Mouse (Mus musculus) NIH3T3 (cell line): Measurements from ENCODE around the gene Pef1.

Experiments
- DNase-seq: peaks from one replicate; pipeline ENCODE4 v3.0.0-alpha.2; 2012; ENCODE audit warnings: low read depth

The Pef1 gene

GRCm38 (mm10) chr4:130102111-130102651 is at the start of gene Pef1:
Gene Pef1 (plus strand): TSS chr4:130102558.
- DNase-seq: no peak

- no peak for DNase-seq
Measured at GRCm38 (mm10) chr4:130053111-130053510, 49.2 kb upstream of the Pef1 start.

GRCm38 (mm10) chr4:130054727-130055126 is 47.6 kb upstream of the Pef1 start:
- DNase-seq: peak; percentile 57

- DNase-seq: no peak
Measured at GRCm38 (mm10) chr4:130055160-130056010, 47.0 kb upstream of the Pef1 start.

GRCm38 (mm10) chr4:130056011-130056322 is 46.4 kb upstream of the Pef1 start:
- DNase-seq: no peak

GRCm38 (mm10) chr4:130056471-130056870 is 45.9 kb upstream of the Pef1 start:
- DNase-seq: no peak

GRCm38 (mm10) chr4:130060937-130061336 is 41.4 kb upstream of the Pef1 start:
- peak; percentile 31 for DNase-seq

GRCm38 (mm10) chr4:130063191-130063590 is 39.2 kb upstream of the Pef1 start:
- DNase-seq: no peak

GRCm38 (mm10) chr4:130066816-130067215 is 35.5 kb upstream of the Pef1 start:
- peak; percentile 82 for DNase-seq

- DNase-seq: no peak
Measured at GRCm38 (mm10) chr4:130070523-130070922, 31.8 kb upstream of the Pef1 start.

GRCm38 (mm10) chr4:130071758-130072157 is 30.6 kb upstream of the Pef1 start:
- no peak for DNase-seq

- no peak for DNase-seq
Measured at GRCm38 (mm10) chr4:130073367-130073766, 29.0 kb upstream of the Pef1 start.

- DNase-seq: peak; percentile 78
Measured at GRCm38 (mm10) chr4:130074761-130075515, 27.4 kb upstream of the Pef1 start.

- DNase-seq: no peak
Measured at GRCm38 (mm10) chr4:130076856-130077255, 25.5 kb upstream of the Pef1 start.

GRCm38 (mm10) chr4:130078816-130079485 is 23.4 kb upstream of the Pef1 start:
- no peak for DNase-seq

- no peak for DNase-seq
Measured at GRCm38 (mm10) chr4:130079521-130079920, 22.8 kb upstream of the Pef1 start.

- peak; percentile 61 for DNase-seq
Measured at GRCm38 (mm10) chr4:130081345-130082190, 20.8 kb upstream of the Pef1 start.

- DNase-seq: no peak
Measured at GRCm38 (mm10) chr4:130082211-130082610, 20.1 kb upstream of the Pef1 start.

- peak; percentile 89 for DNase-seq
Measured at GRCm38 (mm10) chr4:130084331-130084945, 17.9 kb upstream of the Pef1 start.

GRCm38 (mm10) chr4:130085246-130085820 is 17.0 kb upstream of the Pef1 start:
- DNase-seq: peak; percentile 41

- peak; percentile 93 for DNase-seq
Measured at GRCm38 (mm10) chr4:130087293-130087692, 15.1 kb upstream of the Pef1 start.
